Mouse (Mus musculus): ENCODE measurements around the gene Car4. TPM values are rescaled to one million over a fixed set of nuclear protein-coding genes. Genes with fewer than 3 reads are reported as not detected.

Gene Car4
- polyA plus RNA-seq, 1 experiment from 2014 or later = not detected

- DNase-seq (ENCODE audit: low read depth, low spot score) (no peak), ATAC-seq (no peak)
- no peak for TF ChIP-seq CTCF (IDR thresholded peaks at IDR 0.05)
- peaks cover 48% of the 10 kb centered on the region for H3K27me3 ChIP-seq
- ChIA-PET POLR2A (interaction anchor here (0.5 kb wide), 1 partner anchor 48 kb away, joined by 5 read pairs; no protein-coding TSS in a partner anchor), CTCF (interaction anchor here (1.1 to 1.4 kb wide), 3 partner anchors 49 to 74 kb away, joined by 3 to 5 read pairs (median 4); no protein-coding TSS in a partner anchor)
- in situ Hi-C loops (cut with MboI; ENCODE audit: low pct_unique_long_range_greater_than_20kb) = no loop called here
These were observed 36.6 kb upstream of the Car4 start for GRCm38 (mm10) chr11:84920981-84921380.

- no peak for ATAC-seq
- TF ChIP-seq CTCF (IDR thresholded peaks at IDR 0.05) = no peak
- DNase-seq (ENCODE audit: low read depth, low spot score) = no peak
- in situ Hi-C loops (cut with MboI; ENCODE audit: low pct_unique_long_range_greater_than_20kb) = no loop called here
- H3K27me3 ChIP-seq = peaks cover 57% of the 10 kb centered on the region
- ChIA-PET CTCF (no interaction called here), POLR2A (interaction anchor here (0.6 kb wide), 1 partner anchor 1693 kb away, joined by 4 read pairs; no protein-coding TSS in a partner anchor)
These were observed 25.3 kb upstream of the Car4 start for GRCm38 (mm10) chr11:84932261-84932660.

GRCm38 (mm10) chr11:84939508-84940053 lies 18.0 kb upstream of the Car4 start:
- ATAC-seq (no peak), DNase-seq (ENCODE audit: low read depth, low spot score) (no peak)
- ChIA-PET POLR2A (no interaction called here), CTCF (no interaction called here)
- in situ Hi-C loops (cut with MboI; ENCODE audit: low pct_unique_long_range_greater_than_20kb) = no loop called here
- no peak for TF ChIP-seq CTCF (IDR thresholded peaks at IDR 0.05)
- H3K27me3 ChIP-seq = peaks cover 48% of the 10 kb centered on the region

GRCm38 (mm10) chr11:84940140-84940539 lies 17.4 kb upstream of the Car4 start:
- ATAC-seq = no peak
- CTCF ChIA-PET = no interaction called here
- no peak for TF ChIP-seq CTCF (IDR thresholded peaks at IDR 0.05)

GRCm38 (mm10) chr11:84943948-84944347 lies 13.6 kb upstream of the Car4 start:
- H3K27me3 ChIP-seq = peaks cover 48% of the 10 kb centered on the region
- peak; percentile 57 for ATAC-seq
- TF ChIP-seq CTCF (IDR thresholded peaks at IDR 0.05) = no peak
- POLR2A ChIA-PET = no interaction called here
- no peak for DNase-seq (ENCODE audit: low read depth, low spot score)
- in situ Hi-C loops (cut with MboI; ENCODE audit: low pct_unique_long_range_greater_than_20kb) = no loop called here
- CTCF ChIA-PET = interaction anchor here (1.0 kb wide), 1 partner anchor 25 kb away, joined by 3 read pairs; no protein-coding TSS in a partner anchor

More at GRCm38 (mm10) chr11:84940140-84940539, 17.4 kb upstream of the Car4 start:
- H3K27me3 ChIP-seq = peaks cover 46% of the 10 kb centered on the region
- in situ Hi-C loops (cut with MboI; ENCODE audit: low pct_unique_long_range_greater_than_20kb) = no loop called here
- no peak for DNase-seq (ENCODE audit: low read depth, low spot score)
- POLR2A ChIA-PET = no interaction called here

GRCm38 (mm10) chr11:84944639-84945435 lies 12.7 kb upstream of the Car4 start:
- ChIA-PET CTCF (no interaction called here), POLR2A (no interaction called here)
- no peak for ATAC-seq
- in situ Hi-C loops (cut with MboI; ENCODE audit: low pct_unique_long_range_greater_than_20kb) = no loop called here
- TF ChIP-seq CTCF (IDR thresholded peaks at IDR 0.05) = no peak
- peaks cover 46% of the 10 kb centered on the region for H3K27me3 ChIP-seq
- no peak for DNase-seq (ENCODE audit: low read depth, low spot score)

GRCm38 (mm10) chr11:84945841-84946240 lies 11.7 kb upstream of the Car4 start:
- peaks cover 50% of the 10 kb centered on the region for H3K27me3 ChIP-seq
- CTCF ChIA-PET = no interaction called here
- DNase-seq (ENCODE audit: low read depth, low spot score) (no peak), ATAC-seq (no peak)
- POLR2A ChIA-PET = no interaction called here
- TF ChIP-seq CTCF (IDR thresholded peaks at IDR 0.05) = no peak
- in situ Hi-C loops (cut with MboI; ENCODE audit: low pct_unique_long_range_greater_than_20kb) = no loop called here

GRCm38 (mm10) chr11:84947206-84947605 lies 10.4 kb upstream of the Car4 start:
- ChIA-PET POLR2A (no interaction called here), CTCF (no interaction called here)
- H3K27me3 ChIP-seq = peaks cover 64% of the 10 kb centered on the region
- DNase-seq (ENCODE audit: low read depth, low spot score) (no peak), ATAC-seq (no peak)
- in situ Hi-C loops (cut with MboI; ENCODE audit: low pct_unique_long_range_greater_than_20kb) = no loop called here
- TF ChIP-seq CTCF (IDR thresholded peaks at IDR 0.05) = no peak

- DNase-seq (ENCODE audit: low read depth, low spot score) = no peak
These were observed 9.5 kb upstream of the Car4 start for GRCm38 (mm10) chr11:84948114-84948513.

GRCm38 (mm10) chr11:84948526-84948925 lies 9.1 kb upstream of the Car4 start:
- peaks cover 61% of the 10 kb centered on the region for H3K27me3 ChIP-seq
- no peak for DNase-seq (ENCODE audit: low read depth, low spot score)
- CTCF ChIA-PET = no interaction called here
- ATAC-seq = no peak
- POLR2A ChIA-PET = no interaction called here
- TF ChIP-seq CTCF (IDR thresholded peaks at IDR 0.05) = no peak
- in situ Hi-C loops (cut with MboI; ENCODE audit: low pct_unique_long_range_greater_than_20kb) = no loop called here

More at GRCm38 (mm10) chr11:84948114-84948513, 9.5 kb upstream of the Car4 start:
- H3K27me3 ChIP-seq = peaks cover 62% of the 10 kb centered on the region
- ChIA-PET POLR2A (no interaction called here), CTCF (no interaction called here)
- no peak for TF ChIP-seq CTCF (IDR thresholded peaks at IDR 0.05)
- ATAC-seq = no peak
- in situ Hi-C loops (cut with MboI; ENCODE audit: low pct_unique_long_range_greater_than_20kb) = no loop called here

- in situ Hi-C loops (cut with MboI; ENCODE audit: low pct_unique_long_range_greater_than_20kb) = no loop called here
- ATAC-seq = no peak
- peaks cover 58% of the 10 kb centered on the region for H3K27me3 ChIP-seq
- ChIA-PET CTCF (interaction anchor here (2.0 kb wide), 1 partner anchor 12 kb away, joined by 5 read pairs; no protein-coding TSS in a partner anchor), POLR2A (no interaction called here)
- DNase-seq (ENCODE audit: low read depth, low spot score) = no peak
- TF ChIP-seq CTCF (IDR thresholded peaks at IDR 0.05) = no peak
These were observed 5.0 kb upstream of the Car4 start for GRCm38 (mm10) chr11:84952611-84953010.

All from Patski (cell line).